Mouse (Mus musculus) erythroblast, embryonic 14.5 days (primary cell): ENCODE data around the gene Fkbp14.

Source experiments
- GATA1 ChIP-seq: IDR thresholded peaks from 2 replicates; pipeline ENCODE4 v1.6.1; 2012; ENCODE audit warnings: low read length, inconsistent platforms, mixed read lengths
- TAL1 ChIP-seq: IDR thresholded peaks from 3 replicates; pipeline ENCODE4 v1.6.1; 2012; ENCODE audit warnings: low read length, inconsistent platforms, mixed read lengths

DNA sequence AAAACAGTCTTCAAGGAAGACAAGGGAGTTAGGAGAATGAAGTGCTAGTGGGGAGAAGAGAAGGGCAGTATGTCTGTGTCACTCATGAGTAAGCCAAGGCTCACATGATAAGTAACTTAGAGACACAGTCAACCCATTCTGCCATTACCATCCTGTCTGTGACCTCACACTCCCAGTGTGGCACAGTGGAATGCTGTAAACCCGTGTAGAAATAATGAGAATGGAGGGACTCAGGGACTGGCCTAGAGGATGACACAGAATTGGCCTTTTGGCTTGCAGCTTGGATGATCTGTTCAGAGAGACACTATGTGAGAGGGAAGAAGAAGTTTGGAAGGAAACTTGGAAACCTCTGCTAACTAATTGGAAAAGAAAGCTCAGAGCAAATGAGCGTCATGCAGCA is 5.8 kb upstream of the Fkbp14 start:
- TF ChIP-seq GATA1 (no peak), TAL1 (no peak)
